Mouse (Mus musculus): Measurements from ENCODE around the gene Clic3.

The Clic3 gene

DNA sequence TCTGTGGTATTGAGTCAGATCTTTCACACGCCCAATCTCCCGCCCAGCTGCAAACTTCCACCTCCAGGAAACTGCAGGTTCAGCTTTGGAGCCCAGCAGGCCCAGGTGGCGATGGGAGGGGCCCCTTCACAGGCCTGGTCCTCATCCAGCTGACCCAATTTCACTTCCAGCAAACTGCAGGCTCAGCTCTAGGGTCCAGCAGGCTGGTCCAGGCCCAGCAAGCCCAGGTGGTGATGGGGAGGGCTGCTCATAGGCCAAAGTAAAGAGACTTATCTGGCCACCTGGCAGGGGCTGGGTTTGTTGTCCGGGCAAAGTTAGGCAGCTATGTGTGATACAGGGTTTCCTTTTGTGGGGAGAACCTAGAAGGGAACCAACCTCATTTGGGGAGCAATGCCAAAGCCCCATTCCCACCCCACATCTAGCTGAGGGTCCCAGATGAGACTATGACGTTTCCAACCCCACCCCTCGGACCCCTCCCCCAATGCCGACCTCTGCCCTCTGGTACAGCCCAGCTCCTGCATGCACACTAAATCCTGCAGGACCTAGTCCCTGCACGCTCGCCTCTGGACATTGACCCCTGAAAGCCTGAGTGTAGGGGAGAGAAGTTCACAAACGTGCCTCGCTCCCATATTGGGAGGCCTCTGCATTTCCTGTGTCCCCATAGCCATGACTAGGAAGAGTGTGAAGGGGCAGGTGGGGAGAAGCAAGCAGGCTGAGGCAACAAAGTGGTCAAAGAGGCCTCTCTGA is 28.4 kb downstream of the Clic3 start:
- peak; percentile 76 for DNase-seq

DNA sequence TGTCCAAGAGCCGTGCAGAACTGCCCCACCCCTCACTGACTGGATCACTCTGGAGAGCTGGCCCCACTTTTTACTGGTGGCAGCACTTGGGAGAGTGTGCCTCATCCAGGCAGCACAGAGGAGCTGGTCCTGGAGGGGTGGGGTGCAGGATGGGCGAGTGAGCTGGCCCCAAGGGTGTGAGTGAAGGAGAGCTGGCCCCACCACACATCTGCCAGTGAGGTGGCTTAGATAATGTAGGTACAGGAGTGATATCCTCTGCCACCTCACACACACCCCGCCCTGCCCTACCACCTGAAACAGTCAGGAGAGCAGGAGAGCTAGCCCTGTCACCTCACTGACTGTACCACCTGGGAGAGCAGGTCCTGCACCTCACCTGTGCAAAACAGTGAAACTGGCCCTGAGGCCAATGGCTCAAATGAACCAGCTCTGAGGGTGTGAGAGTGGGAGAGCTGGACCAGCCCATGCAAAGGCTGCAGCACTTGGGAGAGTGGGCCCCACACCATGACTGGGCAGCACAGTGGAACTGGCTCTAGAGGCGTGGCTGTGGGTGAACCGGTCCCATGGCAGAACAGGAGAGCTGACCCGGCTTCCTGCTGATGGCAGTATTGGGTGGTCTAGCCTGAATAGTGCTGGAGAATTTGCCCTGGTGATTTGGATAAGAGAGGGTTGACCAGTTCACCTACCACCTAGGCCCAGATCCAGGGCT is 31.5 kb downstream of the Clic3 start:
- no peak for DNase-seq

DNA sequence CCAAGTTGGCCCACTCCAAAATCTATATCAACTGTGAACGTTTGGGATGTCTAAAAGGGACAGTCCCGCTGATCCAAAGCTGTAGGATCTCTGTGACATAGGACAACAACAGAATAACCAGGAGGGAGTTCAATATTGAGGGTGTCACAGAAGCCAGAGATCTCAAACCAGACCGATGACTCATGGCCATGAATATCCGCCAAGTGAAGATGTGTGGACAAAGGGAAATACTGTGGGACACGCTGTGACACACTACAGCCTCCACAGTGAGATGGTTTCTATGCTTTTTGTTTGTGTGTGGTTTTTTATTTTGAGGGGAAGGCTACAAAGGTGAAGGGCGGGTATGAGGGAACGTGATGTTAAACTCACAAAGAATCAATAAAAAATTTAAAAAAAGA is 32.0 kb downstream of the Clic3 start:
- DNase-seq, result no peak

DNA sequence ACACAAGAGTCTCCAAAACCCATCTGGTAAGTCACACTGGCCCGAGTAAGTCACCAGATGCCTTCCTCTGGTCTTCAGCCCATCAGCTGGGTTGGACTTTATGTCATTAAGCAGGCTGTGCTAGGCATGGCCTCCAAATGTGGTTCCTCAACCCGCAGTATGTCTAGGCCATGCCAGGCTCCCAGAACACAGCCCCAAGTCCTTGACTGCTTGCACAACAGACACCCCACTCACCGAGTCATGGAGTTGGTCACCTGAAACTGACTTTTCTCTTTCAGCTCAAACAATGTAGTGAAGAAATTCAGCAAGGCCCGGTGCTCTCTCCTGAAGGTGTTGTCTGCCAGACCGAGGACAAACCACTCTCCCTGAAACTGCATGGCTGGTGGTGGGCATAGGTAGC is 36.4 kb downstream of the Clic3 start:
- no peak for DNase-seq

DNA sequence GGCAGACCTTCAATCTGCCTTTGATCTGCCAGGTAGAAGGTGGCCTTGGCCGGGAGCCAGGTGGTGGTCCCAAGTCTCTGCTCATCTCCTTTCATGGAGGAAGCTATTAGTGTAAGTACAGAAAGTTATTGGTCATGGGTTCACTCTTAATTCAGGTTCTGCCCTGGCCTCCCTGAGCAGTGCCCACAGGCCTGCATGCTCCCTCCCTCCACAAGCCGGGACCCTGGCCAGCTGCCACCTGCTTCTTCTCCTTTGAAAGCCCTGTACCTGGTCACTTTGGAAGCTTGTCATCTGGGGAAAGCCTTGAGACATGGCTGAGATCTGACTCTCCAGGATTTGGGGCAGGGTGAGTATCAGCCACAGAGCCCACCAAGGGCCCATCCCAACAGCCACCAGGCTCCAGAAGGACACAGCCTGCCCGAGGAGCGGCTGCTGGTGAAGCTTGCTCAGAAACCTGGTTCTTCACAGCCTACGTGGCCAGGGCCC is 36.9 kb downstream of the Clic3 start, which contains the start of gene Lcn12:
Lcn12 (minus strand) TSS at position 436 of the 486 bp plus-strand sequence.
- DNase-seq, result no peak

DNA sequence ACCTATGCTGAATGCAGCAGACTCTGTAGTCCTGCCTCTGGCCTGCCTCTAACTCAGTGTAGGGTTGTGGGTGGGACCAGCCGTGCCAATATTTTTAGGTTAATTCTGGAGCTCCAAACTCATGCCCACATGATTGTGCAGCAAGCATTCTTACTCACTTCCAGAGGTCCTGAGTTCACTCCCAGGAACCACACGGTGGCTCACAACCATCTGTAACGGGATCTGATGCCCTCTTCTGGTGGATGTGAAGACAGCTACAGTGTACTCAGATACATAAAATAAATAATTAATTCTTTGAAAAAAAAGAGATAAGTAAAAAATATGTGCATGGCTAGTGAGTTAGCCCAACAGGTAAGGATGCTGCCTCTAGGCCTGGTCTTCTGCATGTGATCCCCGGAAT is 39.8 kb downstream of the Clic3 start:
- DNase-seq, result no peak

DNA sequence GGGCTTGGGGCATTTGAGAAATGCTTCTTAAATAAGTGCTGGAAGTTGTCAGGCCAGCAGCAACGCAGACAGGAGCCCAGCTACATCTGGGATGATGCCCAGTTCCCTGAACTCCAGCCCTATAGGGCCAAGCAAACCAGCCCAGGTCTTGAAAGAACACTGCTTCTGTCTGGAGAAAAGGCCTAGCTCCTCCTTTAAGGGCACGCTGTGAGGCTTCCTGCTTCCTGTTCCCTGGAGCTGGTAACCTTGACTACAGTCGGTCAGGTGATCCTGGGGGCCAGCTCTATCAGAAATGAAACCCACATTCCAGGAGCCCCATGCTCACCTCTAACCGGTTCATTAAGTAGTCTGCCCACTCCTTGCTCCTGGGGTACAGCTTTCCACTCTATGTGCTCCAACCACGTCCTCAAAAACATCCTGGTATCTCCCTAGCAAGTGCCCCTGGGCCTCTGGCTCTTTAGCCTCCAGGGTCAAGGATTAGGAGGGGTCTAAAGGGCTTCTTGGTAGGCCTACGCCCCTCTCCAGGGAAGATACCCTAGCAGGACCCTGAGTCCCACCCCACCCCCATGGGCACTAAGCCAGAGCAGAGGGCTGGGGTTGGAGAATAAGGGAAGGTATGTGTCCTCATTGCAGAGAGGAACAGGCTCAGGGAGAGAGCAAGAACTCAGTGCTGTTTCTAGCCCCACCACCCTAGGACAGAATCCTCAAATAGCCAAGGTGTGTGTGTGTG is 41.4 kb downstream of the Clic3 start:
- no peak for DNase-seq

DNA sequence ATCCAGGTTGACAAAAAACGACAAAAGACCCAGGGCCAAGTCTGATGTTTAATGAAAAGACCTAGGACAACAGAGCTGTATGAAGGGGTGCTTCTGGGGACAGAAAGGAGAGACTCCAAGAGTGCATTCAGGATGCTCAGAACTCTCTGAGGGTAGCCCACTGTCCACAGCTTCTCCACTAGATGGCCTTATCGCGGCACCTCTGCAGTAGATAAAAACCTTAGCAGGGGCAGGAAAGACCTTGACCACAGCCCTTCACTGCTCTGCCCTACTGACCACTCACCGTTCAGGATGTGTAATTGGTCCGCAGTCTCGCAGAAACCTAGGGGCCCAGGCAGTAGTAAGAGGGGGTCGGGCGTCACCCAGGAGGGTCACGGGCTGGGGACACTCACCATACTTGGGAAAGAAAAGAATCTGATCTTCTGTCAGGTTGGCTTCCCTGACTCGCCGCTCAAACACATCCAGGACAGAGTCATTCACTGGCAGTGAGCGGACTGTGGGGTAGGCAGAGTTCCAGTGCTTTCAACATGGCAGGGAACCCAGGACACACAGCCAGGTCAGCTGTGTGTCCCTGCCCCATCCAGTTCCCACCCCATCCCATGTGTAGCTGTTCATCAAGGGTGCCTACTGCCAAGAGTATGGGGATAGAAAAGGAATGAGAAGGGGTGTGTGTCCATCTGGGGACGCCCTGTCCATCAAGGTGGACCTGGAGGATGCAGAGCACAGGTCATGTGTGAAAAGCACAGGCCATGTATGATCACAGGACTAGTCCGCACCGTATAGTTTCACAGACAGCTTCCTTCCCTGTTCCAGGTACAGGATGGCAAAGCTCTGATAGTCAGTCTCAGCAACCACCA is 42.2 kb downstream of the Clic3 start:
- no peak for DNase-seq

DNA sequence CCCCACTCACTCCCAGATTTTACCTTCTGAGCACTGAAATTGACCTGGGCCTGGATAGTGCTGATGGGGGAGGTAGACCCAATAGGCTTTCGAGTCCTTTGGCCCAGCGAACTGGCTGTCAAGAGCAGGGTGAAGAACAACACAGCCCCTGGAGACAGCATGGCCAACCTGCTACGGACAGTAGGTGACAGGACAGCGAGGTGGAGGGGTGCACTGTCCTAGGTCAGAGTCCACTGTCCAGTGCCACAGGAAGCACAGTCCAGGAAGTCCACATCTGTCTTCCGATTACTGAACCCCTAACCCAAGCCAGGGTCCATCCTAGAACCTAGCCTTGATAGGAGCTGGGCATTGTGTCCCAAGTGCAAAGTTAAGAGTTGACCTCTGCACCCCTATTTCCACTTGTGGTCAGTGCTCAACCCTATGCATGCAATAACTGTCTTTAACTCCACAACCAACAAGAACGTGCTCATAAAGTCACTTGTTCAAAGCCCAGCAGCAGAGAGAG is 43.5 kb downstream of the Clic3 start:
- no peak for DNase-seq

DNA sequence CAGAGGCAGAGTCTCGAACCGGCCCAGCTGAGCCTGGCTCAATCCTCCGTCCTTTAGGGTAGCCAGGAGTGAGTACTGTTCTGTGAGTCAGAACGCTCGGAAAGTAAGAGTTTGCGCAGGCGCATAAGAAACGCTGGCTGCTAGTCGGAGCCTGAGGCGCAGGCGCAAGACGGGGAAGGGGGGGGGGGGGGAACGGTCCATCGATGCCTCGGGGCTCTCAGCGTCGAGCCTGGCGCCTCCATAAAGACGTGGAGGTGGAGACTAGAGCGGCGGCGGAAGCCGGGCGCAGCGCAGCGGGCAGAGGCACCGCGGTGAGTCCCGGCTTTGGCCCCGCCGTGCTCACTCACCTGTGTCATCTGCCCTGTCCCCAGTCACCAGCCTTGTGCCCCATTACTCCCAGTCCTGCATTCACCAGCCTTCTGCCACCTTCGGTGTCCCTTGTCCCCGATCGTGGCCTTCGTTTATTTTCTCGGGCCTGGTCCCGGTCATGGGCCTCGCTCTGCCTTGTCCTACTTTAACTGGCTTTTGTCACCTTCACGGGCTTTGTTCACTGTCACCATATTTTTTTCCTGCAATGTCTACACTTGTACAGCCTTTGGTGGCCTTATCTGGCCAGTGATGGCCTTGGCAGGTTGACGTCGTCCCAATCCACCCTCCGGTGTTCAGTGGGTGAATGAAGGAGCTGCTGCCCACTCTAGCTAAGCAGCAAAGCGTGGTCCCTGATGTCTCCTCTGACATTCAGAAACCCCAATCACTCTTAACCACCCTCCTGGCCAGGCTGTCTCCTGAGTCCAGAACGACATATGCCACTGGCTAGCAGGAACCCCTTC is 44.2 kb downstream of the Clic3 start, which contains the start of gene Fbxw5:
Fbxw5 (plus strand) TSS at position 175 of the 830 bp plus-strand sequence.
- DNase-seq, result peak; percentile 83

DNA sequence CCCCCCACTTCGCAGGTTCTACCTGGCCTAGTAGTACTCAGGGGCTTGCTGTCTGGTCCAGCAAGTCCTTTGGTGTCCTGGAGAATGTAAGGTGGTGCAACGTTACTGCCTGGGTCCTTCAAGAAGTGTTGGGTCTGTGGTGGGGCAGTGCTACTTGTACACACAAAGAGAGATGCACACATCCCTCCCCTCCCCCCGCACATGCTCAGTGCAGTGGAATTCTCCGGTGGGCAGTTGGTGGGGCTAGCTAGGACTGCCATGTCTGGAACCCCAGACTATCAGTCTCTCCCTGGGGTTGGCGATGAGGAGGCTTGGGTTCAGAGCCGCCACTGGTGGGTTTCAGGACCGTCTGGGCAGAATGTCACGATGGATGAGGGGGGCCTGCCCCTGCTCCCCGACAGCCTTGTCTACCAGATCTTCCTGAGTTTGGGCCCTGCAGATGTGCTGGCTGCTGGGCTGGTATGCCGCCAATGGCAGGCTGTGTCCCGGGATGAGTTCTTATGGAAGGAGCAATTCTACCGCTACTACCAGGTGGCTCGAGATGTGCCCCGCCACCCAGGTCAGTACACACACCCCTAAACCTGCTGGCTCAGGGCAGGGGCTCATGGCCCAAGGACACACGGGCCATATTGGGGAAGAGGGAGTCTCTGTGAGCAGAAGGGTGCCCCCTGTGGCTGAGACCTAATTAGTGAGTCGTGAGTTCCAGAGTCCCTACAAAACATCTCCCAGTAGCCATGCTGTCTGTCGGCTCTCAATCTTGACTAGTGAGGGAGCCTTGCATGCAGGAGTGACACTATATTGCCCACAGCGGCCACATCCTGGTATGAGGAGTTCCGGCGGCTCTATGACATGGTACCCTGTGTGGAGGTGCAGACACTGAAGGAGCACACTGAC is 45.2 kb downstream of the Clic3 start, which contains the start of gene C8g:
C8g (minus strand) TSS at position 127 of the 894 bp plus-strand sequence.
- no peak for DNase-seq

DNA sequence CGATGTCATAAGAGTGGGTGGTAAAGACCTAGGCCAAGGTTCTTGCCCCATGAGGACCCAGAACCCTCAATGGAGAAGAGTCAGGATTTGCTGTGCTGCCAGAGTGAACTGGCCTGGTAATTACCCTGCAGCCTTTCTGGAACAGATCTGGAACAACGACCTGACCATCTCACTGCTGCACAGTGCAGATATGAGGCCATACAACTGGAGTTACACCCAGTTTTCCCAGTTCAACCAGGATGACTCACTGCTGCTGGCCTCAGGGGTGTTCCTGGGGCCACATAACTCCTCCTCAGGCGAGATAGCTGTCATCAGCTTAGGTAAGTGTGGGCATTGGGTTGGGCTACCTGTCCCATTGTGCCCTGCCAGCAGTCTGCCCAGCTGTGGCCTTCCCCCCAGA is 46.1 kb downstream of the Clic3 start:
- DNase-seq, result no peak

DNA sequence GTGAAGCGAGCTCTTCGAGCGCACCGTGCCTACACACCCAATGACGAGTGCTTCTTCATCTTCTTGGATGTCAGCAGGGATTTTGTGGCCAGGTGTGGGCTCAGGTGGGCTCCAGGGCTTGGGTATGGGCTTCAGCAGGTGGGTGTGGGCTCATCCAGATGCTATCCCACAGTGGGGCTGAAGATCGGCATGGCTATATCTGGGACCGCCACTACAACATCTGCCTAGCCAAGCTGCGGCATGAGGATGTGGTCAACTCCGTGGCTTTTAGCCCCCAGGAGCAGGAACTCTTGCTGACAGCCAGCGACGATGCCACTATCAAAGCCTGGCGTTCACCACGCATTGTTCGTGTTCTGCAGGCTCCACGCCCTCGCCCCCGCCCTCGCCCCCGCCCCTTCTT is 47.9 kb downstream of the Clic3 start:
- DNase-seq, result no peak

DNA sequence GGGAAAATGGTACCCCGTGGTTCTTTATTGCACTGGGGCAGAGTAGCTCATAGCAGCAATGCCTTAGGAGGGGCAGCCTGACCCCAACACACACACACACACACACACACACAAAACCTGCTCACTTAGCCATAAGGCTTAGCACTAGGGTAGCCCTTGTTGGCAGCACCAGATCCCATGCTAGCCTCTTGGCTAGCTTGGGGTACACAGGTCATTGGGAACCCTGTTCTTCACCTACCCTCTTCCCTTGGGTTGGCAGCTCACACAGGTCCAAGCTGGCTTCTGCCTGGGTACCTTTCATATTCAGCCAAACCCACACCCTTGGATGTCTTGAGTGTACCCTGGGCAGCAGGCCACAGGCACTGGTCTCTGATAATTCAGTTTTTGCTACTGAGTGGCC is 48.4 kb downstream of the Clic3 start:
- DNase-seq, result no peak

DNA sequence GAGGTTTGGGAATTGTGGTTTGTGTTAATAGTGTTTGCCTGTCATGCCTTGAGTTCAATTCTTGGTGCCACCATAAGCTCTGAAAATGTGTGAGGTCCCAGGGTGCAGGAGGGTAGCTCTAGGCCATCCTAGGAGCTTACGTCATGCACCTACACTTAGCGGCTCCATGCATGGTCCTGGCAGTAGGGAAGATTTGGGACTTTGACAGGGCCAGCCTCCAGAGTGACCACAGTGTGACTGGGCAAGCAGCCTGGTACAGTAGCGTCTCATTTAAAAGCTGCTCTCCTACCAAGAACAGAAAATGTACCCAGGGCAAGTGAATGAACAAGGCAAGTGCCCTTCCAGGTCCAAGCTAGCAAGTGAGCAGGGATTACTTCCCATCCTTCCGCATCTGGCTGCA is 49.2 kb downstream of the Clic3 start:
- no peak for DNase-seq

DNA sequence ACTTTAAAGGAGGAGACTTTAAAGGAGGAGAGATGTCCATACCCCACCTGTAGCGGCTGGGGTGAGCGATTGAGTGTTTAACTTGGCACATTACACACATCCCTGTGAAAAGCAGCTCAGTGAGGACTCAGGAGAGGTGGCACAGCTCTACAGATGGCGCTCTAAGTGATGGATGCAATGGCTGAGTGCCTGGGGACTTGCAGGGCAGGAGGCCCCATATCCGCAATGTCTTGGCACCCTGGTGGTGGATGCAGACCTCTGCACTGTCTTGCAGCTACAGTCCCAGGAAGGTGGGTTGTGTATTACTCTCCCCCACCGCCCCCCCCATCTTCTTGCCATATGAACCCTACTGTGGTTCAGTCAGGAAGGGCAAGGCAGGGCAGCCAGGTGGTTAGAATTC is 50.3 kb downstream of the Clic3 start:
- peak; percentile 25 for DNase-seq
